ENCODE assay signal across 33 mouse cellular contexts in the genomic region with DNA sequence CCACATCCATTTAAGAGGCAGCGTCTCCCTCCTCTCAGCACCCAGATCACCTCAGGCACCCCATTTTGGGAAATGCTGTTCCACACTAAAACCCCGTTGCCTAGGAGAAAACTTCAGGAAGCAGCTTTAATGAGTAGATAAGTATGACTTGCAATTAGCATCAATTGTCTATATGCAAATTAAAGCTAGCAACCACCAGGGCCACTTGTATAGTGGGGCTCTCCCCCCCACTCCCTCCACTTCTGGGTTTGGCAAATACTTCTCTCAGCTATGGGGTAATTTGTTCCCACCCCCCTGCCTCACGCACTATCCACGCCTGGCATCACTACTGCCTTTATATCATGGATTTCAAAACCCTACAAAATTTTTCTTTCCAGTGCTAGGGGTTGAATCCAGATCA. TPM values are rescaled to one million over a fixed set of nuclear protein-coding genes. Genes with fewer than 3 reads are reported as not detected.
DNase-seq lines count a peak whose midpoint lies in the region; ATAC-seq and TF ChIP-seq lines count a peak whose summit lies in the region.
"Had no signal": no experiment of that assay in that cellular context is flagged by ENCODE, and none has a peak within 500 bp of the region (broad histone marks: within the 10 kb centered on the region; RNA-seq: fewer than 3 reads in every experiment).

No protein-coding gene starts in this region.

- peaks cover 17% of the 10 kb centered on the region; the same call in 1 of the 2 replicates for H3K36me3 ChIP-seq in forebrain, embryonic 12.5 days (replicated peaks)
- peaks cover 47% of the 10 kb centered on the region for H3K36me3 ChIP-seq in forebrain, embryonic 10.5 days (replicated peaks)
- H3K36me3 ChIP-seq in neural tube, embryonic 14.5 days (ENCODE audit: control insufficient read depth, insufficient read depth, low read length), result peaks cover 5% of the 10 kb centered on the region; the same call in 1 of the 2 replicates

- DNase-seq in forebrain, embryonic 10.5 days (ENCODE audit: extremely low spot score, low spot score), result no peak
- no peak for DNase-seq in layer of hippocampus, adult 2 months (ENCODE audit: low spot score in 2 of 2)
- no peak for DNase-seq in layer of hippocampus, postnatal 25 days (ENCODE audit: extremely low spot score in 1 of 2, low spot score in 1 of 2)
- peak; percentile 39 for DNase-seq in brain, embryonic 18.5 days (ENCODE audit: low read depth, low spot score)
- no peak for DNase-seq in adrenal gland, adult (ENCODE audit: inconsistent age in 2 of 2, low spot score in 1 of 2)
- DNase-seq in layer of hippocampus, postnatal 36 days, result no peak
- DNase-seq: adrenal gland, postnatal 10 days; cerebellum, adult 18-20 months; cerebellum, postnatal 10 days; gastrocnemius, postnatal 25 days; heart, adult 11 months; heart, postnatal 36 days; kidney, adult 9 months; kidney, postnatal 14 days; liver, embryonic 13.5 days; lung, adult 18-20 months; lung, postnatal 4 days; right cerebral cortex, adult 18-20 months; thymus, adult 2 months; thymus, postnatal 36 days had no signal

- no peak overlapping the region for H3K4me2 ChIP-seq in forebrain, embryonic 12.5 days
- no peak overlapping the region for H3K4me2 ChIP-seq in neural tube, embryonic 14.5 days (ENCODE audit: low read depth, low read length)
- H3K4me2 ChIP-seq: heart, embryonic 11.5 days; limb, embryonic 15.5 days; liver, embryonic 13.5 days; midbrain, embryonic 12.5 days had no signal

- TF ChIP-seq CTCF in layer of hippocampus, adult 2 months (conservative IDR thresholded peaks at IDR 0.05), result no peak

- no peaks in the 10 kb centered on the region for H3K27me3 ChIP-seq in forebrain, embryonic 12.5 days
- H3K27me3 ChIP-seq in forebrain, embryonic 10.5 days (ENCODE audit: poor library complexity, severe bottlenecking), result no peaks in the 10 kb centered on the region
- no peaks in the 10 kb centered on the region for H3K27me3 ChIP-seq in neural tube, embryonic 14.5 days (ENCODE audit: control insufficient read depth, insufficient read depth, low read length)
- H3K27me3 ChIP-seq: limb, embryonic 15.5 days; liver, embryonic 13.5 days; midbrain, embryonic 12.5 days had no signal

- H3K27ac ChIP-seq in forebrain, embryonic 12.5 days, result peak overlapping the region; percentile 59; the same call in 1 of the 2 replicates
- no peak overlapping the region for H3K27ac ChIP-seq in forebrain, embryonic 10.5 days
- H3K27ac ChIP-seq in layer of hippocampus, adult 2 months, result peak overlapping the region; percentile 62
- peak overlapping the region; percentile 16; the same call in 1 of the 2 replicates for H3K27ac ChIP-seq in neural tube, embryonic 14.5 days (ENCODE audit: low read depth, low read length)
- H3K27ac ChIP-seq: limb, embryonic 10.5 days; limb, embryonic 15.5 days; liver, embryonic 13.5 days; midbrain, embryonic 12.5 days had no signal

- no peak overlapping the region for H3K9ac ChIP-seq in forebrain, embryonic 12.5 days
- no peak overlapping the region for H3K9ac ChIP-seq in neural tube, embryonic 14.5 days (replicated peaks; ENCODE audit: low read depth, low read length)
- H3K9ac ChIP-seq: limb, embryonic 15.5 days; liver, embryonic 13.5 days; midbrain, embryonic 12.5 days had no signal

- peaks cover 27% of the 10 kb centered on the region for H3K4me1 ChIP-seq in forebrain, embryonic 12.5 days
- H3K4me1 ChIP-seq in forebrain, embryonic 10.5 days, result peaks cover 23% of the 10 kb centered on the region
- peaks cover 9% of the 10 kb centered on the region for H3K4me1 ChIP-seq in neural tube, embryonic 14.5 days (ENCODE audit: control insufficient read depth, insufficient read depth, low read length)

- no peak overlapping the region for H3K4me3 ChIP-seq in forebrain, embryonic 12.5 days (replicated peaks)
- no peak overlapping the region for H3K4me3 ChIP-seq in forebrain, embryonic 10.5 days
- H3K4me3 ChIP-seq in layer of hippocampus, adult 2 months, result no peak overlapping the region
- no peak overlapping the region for H3K4me3 ChIP-seq in neural tube, embryonic 14.5 days (ENCODE audit: low read depth, low read length)
- H3K4me3 ChIP-seq: erythroblast, embryonic 14.5 days; limb, embryonic 10.5 days; limb, embryonic 15.5 days; liver, embryonic 13.5 days; megakaryocyte, embryonic 14.5 days; midbrain, embryonic 12.5 days; myocyte had no signal

- no peaks in the 10 kb centered on the region for H3K9me3 ChIP-seq in forebrain, embryonic 12.5 days
- H3K9me3 ChIP-seq in forebrain, embryonic 10.5 days, result no peaks in the 10 kb centered on the region
- H3K9me3 ChIP-seq in neural tube, embryonic 14.5 days (ENCODE audit: control insufficient read depth, low read length), result no peaks in the 10 kb centered on the region
- H3K9me3 ChIP-seq: G1E; limb, embryonic 10.5 days; limb, embryonic 15.5 days; liver, embryonic 13.5 days; megakaryocyte, embryonic 14.5 days; midbrain, embryonic 12.5 days had no signal

- peak; percentile 47; the same call in 1 of the 2 replicates for ATAC-seq in forebrain, embryonic 12.5 days (ENCODE audit: low FRiP score)
- ATAC-seq in neural tube, embryonic 14.5 days (ENCODE audit: low read depth), result no peak
- ATAC-seq: intestine, embryonic 16.5 days; lung, postnatal 0 days had no signal

- 34% methylated on average over 4 of the region's 4 CpGs for WGBS in forebrain, embryonic 12.5 days
- 74% methylated on average over 4 of the region's 4 CpGs for WGBS in forebrain, embryonic 10.5 days
- 52% methylated on average over 4 of the region's 4 CpGs for WGBS in neural tube, embryonic 14.5 days

RNA-seq across cellular contexts. Expression of gene Dpf1, which starts 41.8 kb away (rescaled TPM):
- polyA plus RNA-seq in forebrain, embryonic 12.5 days (2016; fragmentation: Nextera tagmentation; extraction: Ambion mirVana), result 118 and 147 TPM in 2 replicates
- 39.1 and 42.7 TPM in 2 replicates for polyA plus RNA-seq in forebrain, embryonic 10.5 days (2016; fragmentation: Nextera tagmentation; extraction: Ambion mirVana)
- total RNA-seq in layer of hippocampus, adult 2 months (2021), result 100 to 1,000 TPM; 106 to 113 TPM
- total RNA-seq in layer of hippocampus, postnatal 25 days (2021), result 100 to 1,000 TPM; 100 to 111 TPM
- 190 and 228 TPM in 2 replicates for polyA plus RNA-seq in neural tube, embryonic 14.5 days (2014; fragmentation: Nextera tagmentation; extraction: Ambion mirVana)
- 100 to 1,000 TPM; 108 to 109 TPM for total RNA-seq in layer of hippocampus, postnatal 36 days (2021)
- total RNA-seq: neutrophil, adult 5-6 weeks had no signal

RNA-seq across cellular contexts. Expression of gene Ppp1r14a, which starts 56.4 kb away (rescaled TPM):
- polyA plus RNA-seq in forebrain, embryonic 12.5 days (2016; fragmentation: Nextera tagmentation; extraction: Ambion mirVana), result 14.8 and 16.5 TPM in 2 replicates
- 7.4 and 8.7 TPM in 2 replicates for polyA plus RNA-seq in forebrain, embryonic 10.5 days (2016; fragmentation: Nextera tagmentation; extraction: Ambion mirVana)
- total RNA-seq in layer of hippocampus, adult 2 months (2021), result 10 to 100 TPM; 20.8 to 21.6 TPM
- total RNA-seq in layer of hippocampus, postnatal 25 days (2021), result 10 to 100 TPM; 28.5 to 30.7 TPM
- polyA plus RNA-seq in neural tube, embryonic 14.5 days (2014; fragmentation: Nextera tagmentation; extraction: Ambion mirVana), result 1.8 and 3.6 TPM in 2 replicates
- 10 to 100 TPM; 25.9 to 26.0 TPM for total RNA-seq in layer of hippocampus, postnatal 36 days (2021)
- total RNA-seq: G1E; neutrophil, adult 5-6 weeks had no signal
